Mouse (Mus musculus): ENCODE results near the gene Fblim1.
A peak's percentile ranks its signal among the peaks of the same experiment; 100 is the strongest.

Fblim1 gene

GRCm38 (mm10) chr4:141605861-141606260, at the start of gene Fblim1:
TSS of gene Fblim1 (minus strand) at chr4:141606096.
- peak; percentile 69 for DNase-seq (ENCODE audit: low spot score)

- DNase-seq (ENCODE audit: low spot score), result no peak
These were observed 48.6 kb upstream of the Fblim1 start for GRCm38 (mm10) chr4:141654509-141654908.

- DNase-seq (ENCODE audit: low spot score), result peak; percentile 54
These were observed 47.9 kb upstream of the Fblim1 start for GRCm38 (mm10) chr4:141653813-141654212.

- DNase-seq (ENCODE audit: low spot score), result no peak
These were observed 47.1 kb upstream of the Fblim1 start for GRCm38 (mm10) chr4:141653044-141653443.

GRCm38 (mm10) chr4:141651944-141652343, 46.0 kb upstream of the Fblim1 start:
- no peak for DNase-seq (ENCODE audit: low spot score)

- no peak for DNase-seq (ENCODE audit: low spot score)
These were observed 45.4 kb upstream of the Fblim1 start for GRCm38 (mm10) chr4:141651286-141651685.

GRCm38 (mm10) chr4:141649244-141649643, 43.3 kb upstream of the Fblim1 start:
- DNase-seq (ENCODE audit: low spot score), result no peak

GRCm38 (mm10) chr4:141648262-141648661, 42.4 kb upstream of the Fblim1 start:
- DNase-seq (ENCODE audit: low spot score), result no peak

- no peak for DNase-seq (ENCODE audit: low spot score)
These were observed 41.3 kb upstream of the Fblim1 start for GRCm38 (mm10) chr4:141647187-141647586.

- DNase-seq (ENCODE audit: low spot score), result no peak
These were observed 40.1 kb upstream of the Fblim1 start for GRCm38 (mm10) chr4:141645988-141646387.

- peak; percentile 65 for DNase-seq (ENCODE audit: low spot score)
These were observed 37.4 kb upstream of the Fblim1 start for GRCm38 (mm10) chr4:141643118-141643855.

GRCm38 (mm10) chr4:141641961-141642811, 36.3 kb upstream of the Fblim1 start:
- DNase-seq (ENCODE audit: low spot score), result no peak

GRCm38 (mm10) chr4:141641353-141641771, 35.5 kb upstream of the Fblim1 start:
- DNase-seq (ENCODE audit: low spot score), result no peak

- no peak for DNase-seq (ENCODE audit: low spot score)
These were observed 33.6 kb upstream of the Fblim1 start for GRCm38 (mm10) chr4:141639474-141639873.

GRCm38 (mm10) chr4:141636693-141637092, 30.8 kb upstream of the Fblim1 start:
- DNase-seq (ENCODE audit: low spot score), result no peak

- no peak for DNase-seq (ENCODE audit: low spot score)
These were observed 30.1 kb upstream of the Fblim1 start for GRCm38 (mm10) chr4:141635991-141636390.

GRCm38 (mm10) chr4:141632111-141632873, 26.4 kb upstream of the Fblim1 start:
- peak; percentile 49 for DNase-seq (ENCODE audit: low spot score)

GRCm38 (mm10) chr4:141631250-141631649, 25.4 kb upstream of the Fblim1 start:
- DNase-seq (ENCODE audit: low spot score), result no peak

- no peak for DNase-seq (ENCODE audit: low spot score)
These were observed 24.1 kb upstream of the Fblim1 start for GRCm38 (mm10) chr4:141630021-141630420.

- DNase-seq (ENCODE audit: low spot score), result no peak
These were observed 22.8 kb upstream of the Fblim1 start for GRCm38 (mm10) chr4:141628661-141629060.

GRCm38 (mm10) chr4:141627502-141627901, 21.6 kb upstream of the Fblim1 start:
- no peak for DNase-seq (ENCODE audit: low spot score)

Data from lung, postnatal 25 days (tissue).